8 mouse cellular contexts compared by ENCODE assay signal in the genomic region with DNA sequence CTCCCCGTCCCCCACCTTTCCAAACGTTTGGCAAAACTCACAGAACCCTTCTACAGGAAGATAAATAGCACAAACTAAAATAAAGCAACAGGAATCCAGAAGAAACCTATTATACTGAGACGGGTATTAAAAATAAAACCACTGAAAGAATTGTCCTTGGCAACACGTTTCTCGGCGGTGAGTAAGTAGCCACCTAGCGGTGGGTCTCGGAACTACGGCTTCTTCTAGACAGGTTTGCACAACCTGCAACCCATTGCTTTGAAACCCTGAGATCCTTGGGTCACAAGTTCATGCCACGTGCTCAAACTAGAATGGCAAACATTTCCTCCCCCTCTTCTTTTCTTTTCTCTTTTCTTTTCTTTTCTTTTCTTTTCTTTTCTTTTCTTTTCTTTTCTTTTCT. TPM values are rescaled to one million over a fixed set of nuclear protein-coding genes. Genes with fewer than 3 reads are reported as not detected.
DNase-seq lines count a peak whose midpoint lies in the region; ATAC-seq lines count a peak whose summit lies in the region.

No protein-coding gene starts in this region.

- peak; percentile 80 for DNase-seq in CD4-positive, CD25-positive, alpha-beta regulatory T cell, adult 2 months (ENCODE audit: low read depth, low spot score)
- DNase-seq in urinary bladder, postnatal 10 days (ENCODE audit: low spot score), result peak; percentile 48
- no peak for DNase-seq in urinary bladder, adult 2 months (ENCODE audit: low spot score)
- DNase-seq in embryo, embryonic 11 days, result peak; percentile 77
- peak; percentile 82 for DNase-seq in kidney, postnatal 10 days
- peak; percentile 42 to 51 for DNase-seq in lung, adult 18-20 months
- DNase-seq in spleen, adult 12 weeks (ENCODE audit: low spot score), result peak; percentile 18

- no peak for ATAC-seq in CD4-positive, CD25-positive, alpha-beta regulatory T cell, adult 4 months

RNA-seq across cellular contexts. Expression of gene Zfp64, which starts 25.7 kb away (rescaled TPM):
- 10 to 100 TPM; 26.5 to 40.1 TPM for polyA plus RNA-seq in CD4-positive, CD25-positive, alpha-beta regulatory T cell, adult 4 months (2017; shearing (Covaris generic))
- polyA plus RNA-seq in urinary bladder, adult 2 months (2012; rRNA removed), result 13.4 and 14.3 TPM in 2 replicates
